ENCODE assay signal across 25 mouse cellular contexts in genomic region chr3:104767716-104768115, GRCm38 (mm10). TPM values are rescaled to one million over a fixed set of nuclear protein-coding genes. Genes with fewer than 3 reads are reported as not detected.
DNase-seq lines count a peak whose midpoint lies in the region; ATAC-seq and TF ChIP-seq lines count a peak whose summit lies in the region.
"Had no signal": no experiment of that assay in that cellular context is flagged by ENCODE, and none has a peak within 500 bp of the region (broad histone marks: within the 10 kb centered on the region; RNA-seq: fewer than 3 reads in every experiment).

No protein-coding gene starts in this region.

- no peak for ATAC-seq in forebrain, embryonic 11.5 days (replicated peaks; ENCODE audit: low FRiP score)
- ATAC-seq in forebrain, embryonic 12.5 days (ENCODE audit: low FRiP score): no peak
- no peak for ATAC-seq in megakaryocyte, adult 5-6 weeks (ENCODE audit: poor library complexity, severe bottlenecking)
- ATAC-seq: activated CD4-positive, CD25-positive, alpha-beta regulatory T cell, adult 4 months; CD4-positive, CD25-positive, alpha-beta regulatory T cell, adult 4 months; forebrain, embryonic 13.5 days; forebrain, embryonic 15.5 days; forebrain, postnatal 0 days; Patski had no signal

- TF ChIP-seq CTCF in bone marrow macrophage, adult 2 months (IDR thresholded peaks at IDR 0.05; ENCODE audit: low read depth, low read length): no peak

- WGBS in forebrain, embryonic 11.5 days: 79% methylated on average over 4 of the region's 4 CpGs
- 77% methylated on average over 4 of the region's 4 CpGs for WGBS in forebrain, embryonic 12.5 days

- H3K27ac ChIP-seq in forebrain, embryonic 11.5 days (ENCODE audit: low read depth, low read length): no peak overlapping the region
- H3K27ac ChIP-seq in forebrain, embryonic 12.5 days: no peak overlapping the region
- H3K27ac ChIP-seq in bone marrow macrophage, adult 2 months (ENCODE audit: insufficient read depth, low read depth, low read length): peak overlapping the region; percentile 75
- H3K27ac ChIP-seq: embryonic facial prominence, embryonic 10.5 days; embryonic facial prominence, embryonic 12.5 days; forebrain, embryonic 13.5 days; forebrain, embryonic 15.5 days had no signal

- no peak overlapping the region for H3K4me2 ChIP-seq in forebrain, embryonic 11.5 days (ENCODE audit: low read depth, low read length, severe bottlenecking)
- no peak overlapping the region for H3K4me2 ChIP-seq in forebrain, embryonic 12.5 days
- H3K4me2 ChIP-seq: embryonic facial prominence, embryonic 12.5 days; forebrain, embryonic 13.5 days; forebrain, embryonic 15.5 days had no signal

- no peak overlapping the region for H3K9ac ChIP-seq in forebrain, embryonic 11.5 days (ENCODE audit: low read length)
- no peak overlapping the region for H3K9ac ChIP-seq in forebrain, embryonic 12.5 days
- H3K9ac ChIP-seq: embryonic facial prominence, embryonic 12.5 days; forebrain, embryonic 13.5 days; forebrain, embryonic 15.5 days; forebrain, postnatal 0 days had no signal

- peak; percentile 30 for DNase-seq in forebrain, embryonic 11.5 days (ENCODE audit: low spot score)
- DNase-seq in left cerebral cortex, postnatal 14 days (ENCODE audit: low spot score in 2 of 2): no peak
- DNase-seq: adrenal gland, adult 8-10 months; adrenal gland, postnatal 14 days; adrenal gland, postnatal 36 days; B cell, adult 2 months; cerebellum, adult 11 months; cerebellum, adult 18-20 months; cerebellum, adult 9-10 months; cerebellum, postnatal 10 days; cerebellum, postnatal 25 days; forebrain, postnatal 0 days had no signal

- H3K9me3 ChIP-seq in forebrain, embryonic 11.5 days (ENCODE audit: control insufficient read depth, low read length): no peaks in the 10 kb centered on the region
- H3K9me3 ChIP-seq in forebrain, embryonic 12.5 days: no peaks in the 10 kb centered on the region
- no peaks in the 10 kb centered on the region for H3K9me3 ChIP-seq in megakaryocyte, embryonic 14.5 days
- H3K9me3 ChIP-seq: embryonic facial prominence, embryonic 10.5 days; embryonic facial prominence, embryonic 12.5 days; forebrain, embryonic 13.5 days; forebrain, embryonic 15.5 days; G1E had no signal

- no peak for TF ChIP-seq POLR2A in bone marrow macrophage, adult 2 months (IDR thresholded peaks at IDR 0.05; ENCODE audit: borderline replicate concordance, low read depth, low read length)

- intact Hi-C loops in left cerebral cortex, postnatal 14 days (cut with DNase I): no loop called here

- no peaks in the 10 kb centered on the region for H3K27me3 ChIP-seq in forebrain, embryonic 11.5 days (ENCODE audit: control insufficient read depth, insufficient read depth, low read length)
- H3K27me3 ChIP-seq in forebrain, embryonic 12.5 days: no peaks in the 10 kb centered on the region
- peaks cover 26% of the 10 kb centered on the region for H3K27me3 ChIP-seq in megakaryocyte, embryonic 14.5 days (replicated peaks)
- H3K27me3 ChIP-seq: CH12.LX; embryonic facial prominence, embryonic 12.5 days; forebrain, embryonic 13.5 days; forebrain, embryonic 15.5 days; Patski had no signal

- H3K4me1 ChIP-seq in forebrain, embryonic 11.5 days (replicated peaks; ENCODE audit: control insufficient read depth, insufficient read depth, low read length): no peaks in the 10 kb centered on the region
- H3K4me1 ChIP-seq in forebrain, embryonic 12.5 days: no peaks in the 10 kb centered on the region
- peaks cover 34% of the 10 kb centered on the region for H3K4me1 ChIP-seq in megakaryocyte, embryonic 14.5 days
- H3K4me1 ChIP-seq in bone marrow macrophage, adult 2 months (ENCODE audit: control insufficient read depth, insufficient read depth, low read length): peaks cover 11% of the 10 kb centered on the region
- H3K4me1 ChIP-seq: forebrain, embryonic 13.5 days; forebrain, embryonic 15.5 days had no signal

- no peak overlapping the region for H3K4me3 ChIP-seq in forebrain, embryonic 11.5 days (ENCODE audit: low read depth, low read length)
- no peak overlapping the region for H3K4me3 ChIP-seq in forebrain, embryonic 12.5 days (replicated peaks)
- peak overlapping the region; percentile 48 for H3K4me3 ChIP-seq in megakaryocyte, embryonic 14.5 days (replicated peaks)
- no peak overlapping the region for H3K4me3 ChIP-seq in bone marrow macrophage, adult 2 months (ENCODE audit: insufficient read depth, low read length)
- H3K4me3 ChIP-seq: embryonic facial prominence, embryonic 10.5 days; embryonic facial prominence, embryonic 12.5 days; forebrain, embryonic 13.5 days; forebrain, embryonic 15.5 days had no signal

- H3K36me3 ChIP-seq in forebrain, embryonic 11.5 days (ENCODE audit: control insufficient read depth, insufficient read depth, low read length): no peaks in the 10 kb centered on the region
- H3K36me3 ChIP-seq in forebrain, embryonic 12.5 days (replicated peaks): no peaks in the 10 kb centered on the region
- no peaks in the 10 kb centered on the region for H3K36me3 ChIP-seq in megakaryocyte, embryonic 14.5 days (replicated peaks; ENCODE audit: low read length)
- H3K36me3 ChIP-seq: embryonic facial prominence, embryonic 10.5 days; embryonic facial prominence, embryonic 12.5 days; forebrain, embryonic 15.5 days; G1E had no signal

RNA-seq across cellular contexts. Expression of gene Ppm1j, which starts 13.1 kb away (rescaled TPM):
- 1.1 and 1.2 TPM in 2 replicates for polyA plus RNA-seq in forebrain, embryonic 11.5 days (2014; fragmentation: Nextera tagmentation; extraction: Ambion mirVana)
- 1.0 and 1.5 TPM in 2 replicates for polyA plus RNA-seq in forebrain, embryonic 12.5 days (2016; fragmentation: Nextera tagmentation; extraction: Ambion mirVana)
- polyA plus RNA-seq in megakaryocyte, embryonic 14.5 days (2012; ENCODE audit: insufficient read depth, low replicate concordance): 2.1 and 6.0 TPM in 2 replicates
- 0.41 and 0.56 TPM in 2 replicates for total RNA-seq in megakaryocyte, adult 5-6 weeks (2015)
- total RNA-seq in megakaryocyte, adult 5-6 weeks (2017): 0.24 and 0.44 TPM in 2 replicates
- 0.47 and 1.3 TPM in 2 replicates for polyA plus RNA-seq in bone marrow macrophage, adult 2 months (2012; ENCODE audit: insufficient read depth, insufficient read length, missing spikeins)
- under 1 TPM; 0.59 to 0.76 TPM for total RNA-seq in left cerebral cortex, postnatal 14 days (2021)
- total RNA-seq: G1E had no signal

RNA-seq across cellular contexts. Expression of gene Fam19a3, which starts 13.9 kb away (rescaled TPM):
- 0.24 TPM in 1 of 2 replicates, not detected in the other for polyA plus RNA-seq in forebrain, embryonic 11.5 days (2014; fragmentation: Nextera tagmentation; extraction: Ambion mirVana)
- 0.23 TPM in 1 of 2 replicates, not detected in the other for polyA plus RNA-seq in forebrain, embryonic 12.5 days (2016; fragmentation: Nextera tagmentation; extraction: Ambion mirVana)
- polyA plus RNA-seq in megakaryocyte, embryonic 14.5 days (2012; ENCODE audit: insufficient read depth, low replicate concordance): not detected in 2 replicates
- 0.16 TPM in 1 of 2 replicates, not detected in the other for total RNA-seq in megakaryocyte, adult 5-6 weeks (2015)
- total RNA-seq in megakaryocyte, adult 5-6 weeks (2017): 0.04 TPM in 1 of 2 replicates, not detected in the other
- polyA plus RNA-seq in bone marrow macrophage, adult 2 months (2012; ENCODE audit: insufficient read depth, insufficient read length, missing spikeins): 0.21 TPM in 1 of 2 replicates, not detected in the other
- not detected for total RNA-seq in left cerebral cortex, postnatal 14 days (2021)
- polyA plus RNA-seq: G1E had no signal

RNA-seq across cellular contexts. Expression of gene Rhoc, which starts 20.5 kb away (rescaled TPM):
- 80.5 and 98.0 TPM in 2 replicates for polyA plus RNA-seq in forebrain, embryonic 11.5 days (2014; fragmentation: Nextera tagmentation; extraction: Ambion mirVana)
- 69.5 and 73.1 TPM in 2 replicates for polyA plus RNA-seq in forebrain, embryonic 12.5 days (2016; fragmentation: Nextera tagmentation; extraction: Ambion mirVana)
- 103 and 229 TPM in 2 replicates for polyA plus RNA-seq in megakaryocyte, embryonic 14.5 days (2012; ENCODE audit: insufficient read depth, low replicate concordance)
- total RNA-seq in megakaryocyte, adult 5-6 weeks (2015): 1.4 and 2.1 TPM in 2 replicates
- 2.9 and 3.7 TPM in 2 replicates for total RNA-seq in megakaryocyte, adult 5-6 weeks (2017)
- polyA plus RNA-seq in bone marrow macrophage, adult 2 months (2012; ENCODE audit: insufficient read depth, insufficient read length, missing spikeins): 32.9 and 38.4 TPM in 2 replicates
- 10 to 100 TPM; 35.2 to 36.6 TPM for total RNA-seq in left cerebral cortex, postnatal 14 days (2021)

RNA-seq across cellular contexts. Expression of gene Mov10, which starts 50.6 kb away (rescaled TPM):
- polyA plus RNA-seq in forebrain, embryonic 11.5 days (2014; fragmentation: Nextera tagmentation; extraction: Ambion mirVana): 13.8 and 15.3 TPM in 2 replicates
- 15.7 and 20.6 TPM in 2 replicates for polyA plus RNA-seq in forebrain, embryonic 12.5 days (2016; fragmentation: Nextera tagmentation; extraction: Ambion mirVana)
- polyA plus RNA-seq in megakaryocyte, embryonic 14.5 days (2012; ENCODE audit: insufficient read depth, low replicate concordance): 38.5 and 66.3 TPM in 2 replicates
- 8.3 and 8.4 TPM in 2 replicates for total RNA-seq in megakaryocyte, adult 5-6 weeks (2015)
- 3.8 TPM in 2 replicates for total RNA-seq in megakaryocyte, adult 5-6 weeks (2017)
- polyA plus RNA-seq in bone marrow macrophage, adult 2 months (2012; ENCODE audit: insufficient read depth, insufficient read length, missing spikeins): 23.4 and 25.1 TPM in 2 replicates
- total RNA-seq in left cerebral cortex, postnatal 14 days (2021): 10 to 100 TPM in 1 of 2 experiments, 1 to 10 TPM in 1; 8.9 to 12.1 TPM
